In the genomic region with DNA sequence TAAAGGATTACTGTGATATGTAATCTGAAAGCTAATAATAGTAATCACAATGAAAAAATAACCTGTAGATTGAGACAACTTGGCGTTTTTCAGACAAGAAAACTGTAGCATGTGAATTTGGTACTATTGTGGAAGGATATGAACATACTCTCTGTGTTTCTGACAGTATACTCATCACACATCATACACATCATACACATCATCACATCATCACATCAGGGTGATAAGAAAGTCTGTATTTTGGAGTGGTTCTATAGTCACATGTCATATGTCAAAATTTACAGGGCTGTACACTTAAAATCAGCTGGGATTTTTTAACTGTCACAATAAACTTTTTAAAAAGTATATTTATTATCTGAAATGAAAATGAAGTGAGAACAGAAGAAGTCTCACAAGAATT, we compare ENCODE assay signal across 31 mouse cellular contexts. TPM values are rescaled to one million over a fixed set of nuclear protein-coding genes. Genes with fewer than 3 reads are reported as not detected.
"Had no signal": no experiment of that assay in that cellular context is flagged by ENCODE, and none has a peak within 500 bp of the region (broad histone marks: within the 10 kb centered on the region; RNA-seq: fewer than 3 reads in every experiment).

No protein-coding gene starts in this region.

- H3K9ac ChIP-seq: embryonic facial prominence, embryonic 12.5 days; embryonic facial prominence, embryonic 13.5 days; embryonic facial prominence, embryonic 15.5 days; forebrain, embryonic 12.5 days; forebrain, embryonic 13.5 days; forebrain, embryonic 15.5 days; forebrain, postnatal 0 days had no signal

- ATAC-seq: forebrain, embryonic 13.5 days; forebrain, embryonic 14.5 days; forebrain, embryonic 15.5 days; forebrain, embryonic 16.5 days; forebrain, postnatal 0 days had no signal

- H3K4me3 ChIP-seq: embryonic facial prominence, embryonic 10.5 days; embryonic facial prominence, embryonic 12.5 days; embryonic facial prominence, embryonic 13.5 days; embryonic facial prominence, embryonic 15.5 days; erythroblast, embryonic 14.5 days; forebrain, embryonic 10.5 days; forebrain, embryonic 12.5 days; forebrain, embryonic 13.5 days; forebrain, embryonic 15.5 days; gastrocnemius, adult 2 months had no signal

- H3K27ac ChIP-seq: embryonic facial prominence, embryonic 10.5 days; embryonic facial prominence, embryonic 12.5 days; embryonic facial prominence, embryonic 13.5 days; embryonic facial prominence, embryonic 15.5 days; forebrain, embryonic 10.5 days; forebrain, embryonic 12.5 days; forebrain, embryonic 13.5 days; forebrain, embryonic 15.5 days; gastrocnemius, adult 2 months had no signal

- DNase-seq: cerebellum, adult 2 months; cerebellum, adult 8-10 months; cerebellum, adult 9-10 months; cerebellum, adult 9-11 months; cerebellum, postnatal 10 days; cerebellum, postnatal 14 days; cerebellum, postnatal 25 days; cerebellum, postnatal 36 days; embryo, embryonic 11 days; forebrain, postnatal 0 days; gastrocnemius, adult 2 months; gastrocnemius, postnatal 10 days; gastrocnemius, postnatal 14 days; gastrocnemius, postnatal 25 days; gastrocnemius, postnatal 36 days; heart, adult 18-20 months had no signal

- H3K4me1 ChIP-seq: embryonic facial prominence, embryonic 12.5 days; forebrain, embryonic 12.5 days; forebrain, embryonic 13.5 days; forebrain, embryonic 15.5 days had no signal

- H3K4me2 ChIP-seq: embryonic facial prominence, embryonic 12.5 days; embryonic facial prominence, embryonic 13.5 days; embryonic facial prominence, embryonic 15.5 days; forebrain, embryonic 12.5 days; forebrain, embryonic 13.5 days; forebrain, embryonic 15.5 days had no signal

- H3K27me3 ChIP-seq: embryonic facial prominence, embryonic 12.5 days; embryonic facial prominence, embryonic 13.5 days; embryonic facial prominence, embryonic 15.5 days; forebrain, embryonic 12.5 days; forebrain, embryonic 13.5 days; forebrain, embryonic 15.5 days had no signal

- H3K9me3 ChIP-seq: embryonic facial prominence, embryonic 10.5 days; embryonic facial prominence, embryonic 12.5 days; embryonic facial prominence, embryonic 13.5 days; embryonic facial prominence, embryonic 15.5 days; forebrain, embryonic 10.5 days; forebrain, embryonic 12.5 days; forebrain, embryonic 13.5 days; forebrain, embryonic 15.5 days had no signal

- H3K36me3 ChIP-seq: embryonic facial prominence, embryonic 10.5 days; embryonic facial prominence, embryonic 12.5 days; embryonic facial prominence, embryonic 13.5 days; embryonic facial prominence, embryonic 15.5 days; forebrain, embryonic 10.5 days; forebrain, embryonic 12.5 days; forebrain, embryonic 15.5 days had no signal

RNA-seq across cellular contexts. Expression of a gene that starts 30.9 kb away (rescaled TPM):
- polyA plus RNA-seq: cerebellum, adult 2 months; cortical plate, adult 2 months; embryonic facial prominence, embryonic 10.5 days; embryonic facial prominence, embryonic 11.5 days; embryonic facial prominence, embryonic 12.5 days; embryonic facial prominence, embryonic 13.5 days; erythroblast, embryonic 14.5 days; forebrain, embryonic 10.5 days; forebrain, embryonic 11.5 days; forebrain, embryonic 12.5 days; forebrain, embryonic 13.5 days; forebrain, embryonic 14.5 days; forebrain, embryonic 15.5 days; forebrain, embryonic 16.5 days; frontal cortex, adult 2 months had no signal
